Mouse (Mus musculus) embryonic fibroblast, embryonic 13.5 days (primary cell): Measurements from ENCODE around the gene Ccdc194. TPM values are rescaled to one million over a fixed set of nuclear protein-coding genes. Genes with fewer than 3 reads are reported as not detected.

Experiments
- H3K27ac ChIP-seq: 2 replicates; pipeline ENCODE4 v1.5.1; 2012; ENCODE audit warnings: low read length, control low read depth, inconsistent platforms; ENCODE audit not compliant: insufficient read depth
- H3K4me1 ChIP-seq: 2 replicates; pipeline ENCODE4 v1.6.1; 2011; ENCODE audit warnings: low read length; ENCODE audit not compliant: control insufficient read depth, insufficient read depth
- H3K4me3 ChIP-seq: 2 replicates; pipeline ENCODE4 v1.5.1; 2011; ENCODE audit warnings: mild to moderate bottlenecking, control low read depth, low read length; ENCODE audit not compliant: insufficient read depth
- CTCF ChIP-seq: IDR thresholded peaks from 2 replicates; pipeline ENCODE4 v1.5.1; 2011; ENCODE audit warnings: mild to moderate bottlenecking, control low read depth, low read length, moderate library complexity, borderline replicate concordance; ENCODE audit not compliant: insufficient read depth
- POLR2A ChIP-seq: IDR thresholded peaks from 2 replicates; pipeline ENCODE4 v1.6.1; 2011; ENCODE audit warnings: low read depth, mild to moderate bottlenecking, control low read depth, low read length, moderate library complexity
- polyA plus RNA-seq: library from polyadenylated mRNA; stranded (reverse); fragments of >200 nt; gene quantifications from 2 replicates; pipeline ENCODE4 v1.2.4, GENCODE M21; 2011; ENCODE audit warnings: low read depth; ENCODE audit not compliant: missing spikeins, insufficient read length

Gene Ccdc194
- polyA plus RNA-seq, 1 experiment, result not detected

GRCm38 (mm10) chr8:71554644-71555043 lies 29.1 kb upstream of the Ccdc194 start:
- no peak overlapping the region for H3K4me3 ChIP-seq
- H3K4me1 ChIP-seq, result no peaks in the 10 kb centered on the region
- no peak for TF ChIP-seq CTCF
- TF ChIP-seq POLR2A, result no peak
- no peak overlapping the region for H3K27ac ChIP-seq

GRCm38 (mm10) chr8:71554001-71554400 lies 28.5 kb upstream of the Ccdc194 start:
- Histone ChIP-seq H3K4me3 (no peak overlapping the region), H3K4me1 (no peaks in the 10 kb centered on the region), H3K27ac (no peak overlapping the region)
- no peak for TF ChIP-seq POLR2A
- TF ChIP-seq CTCF, result no peak

- no peaks in the 10 kb centered on the region for H3K4me1 ChIP-seq
- TF ChIP-seq CTCF (no peak), POLR2A (no peak)
- H3K4me3 ChIP-seq, result no peak overlapping the region
- H3K27ac ChIP-seq, result no peak overlapping the region
Observed at GRCm38 (mm10) chr8:71552770-71553169, 27.3 kb upstream of the Ccdc194 start.

GRCm38 (mm10) chr8:71550754-71551153 lies 25.2 kb upstream of the Ccdc194 start:
- Histone ChIP-seq H3K27ac (no peak overlapping the region), H3K4me1 (no peaks in the 10 kb centered on the region), H3K4me3 (no peak overlapping the region)
- no peak for TF ChIP-seq POLR2A
- no peak for TF ChIP-seq CTCF

GRCm38 (mm10) chr8:71547590-71547989 lies 22.1 kb upstream of the Ccdc194 start:
- H3K4me3 ChIP-seq, result no peak overlapping the region
- peaks cover 7% of the 10 kb centered on the region; the same call in 1 of the 2 replicates for H3K4me1 ChIP-seq
- H3K27ac ChIP-seq, result no peak overlapping the region
- TF ChIP-seq POLR2A, result no peak
- TF ChIP-seq CTCF, result no peak

GRCm38 (mm10) chr8:71545053-71545452 lies 19.5 kb upstream of the Ccdc194 start:
- TF ChIP-seq POLR2A (no peak), CTCF (no peak)
- H3K27ac ChIP-seq, result no peak overlapping the region
- no peak overlapping the region for H3K4me3 ChIP-seq
- peaks cover 7% of the 10 kb centered on the region; the same call in 1 of the 2 replicates for H3K4me1 ChIP-seq

- TF ChIP-seq CTCF, result no peak
- TF ChIP-seq POLR2A, result no peak
- H3K4me1 ChIP-seq, result peaks cover 7% of the 10 kb centered on the region; the same call in 1 of the 2 replicates
- peak overlapping the region; percentile 74 for H3K4me3 ChIP-seq
- no peak overlapping the region for H3K27ac ChIP-seq
Observed at GRCm38 (mm10) chr8:71543755-71544154, 18.2 kb upstream of the Ccdc194 start.

GRCm38 (mm10) chr8:71542632-71543343 lies 17.3 kb upstream of the Ccdc194 start, which contains the start of gene Mvb12a:
Mvb12a (plus strand) TSS chr8:71542922.
- H3K4me3 ChIP-seq, result peak within 1 kb of the TSS; percentile 74
- TF ChIP-seq POLR2A, result peak; percentile 47
- TF ChIP-seq CTCF, result no peak
- peaks cover 10% of the 10 kb centered on the region for H3K4me1 ChIP-seq
- no peak within 1 kb of the TSS for H3K27ac ChIP-seq

- TF ChIP-seq CTCF (no peak), POLR2A (peak; percentile 67)
- peaks cover 8% of the 10 kb centered on the region for H3K4me1 ChIP-seq
- peak within 1 kb of the TSS; percentile 59 for H3K4me3 ChIP-seq
- peak within 1 kb of the TSS; percentile 69 for H3K27ac ChIP-seq
Observed at GRCm38 (mm10) chr8:71537028-71537867, 11.7 kb upstream of the Ccdc194 start, which contains the start of gene Bst2. Bst2 (minus strand) TSS chr8:71537456.
